Mouse (Mus musculus): ENCODE data around the gene Mapk1ip1.

Gene Mapk1ip1

GRCm38 (mm10) chr7:138835028-138835427, 11.0 kb downstream of the Mapk1ip1 start:
- DNase-seq, result no peak

- peak; percentile 63 for DNase-seq
Observed at GRCm38 (mm10) chr7:138827812-138828211, 18.3 kb downstream of the Mapk1ip1 start.

GRCm38 (mm10) chr7:138824995-138825756, 20.9 kb downstream of the Mapk1ip1 start:
- no peak for DNase-seq

GRCm38 (mm10) chr7:138824423-138824822, 21.6 kb downstream of the Mapk1ip1 start:
- DNase-seq, result no peak

- DNase-seq, result no peak
Observed at GRCm38 (mm10) chr7:138818314-138818713, 27.8 kb downstream of the Mapk1ip1 start.

GRCm38 (mm10) chr7:138813213-138813875, 32.7 kb downstream of the Mapk1ip1 start:
- DNase-seq, result no peak

- no peak for DNase-seq
Observed at GRCm38 (mm10) chr7:138807146-138807545, 38.9 kb downstream of the Mapk1ip1 start.

GRCm38 (mm10) chr7:138803386-138803785, 42.7 kb downstream of the Mapk1ip1 start:
- DNase-seq, result no peak

- peak; percentile 16 for DNase-seq
Observed at GRCm38 (mm10) chr7:138788109-138788508, 58.0 kb downstream of the Mapk1ip1 start.
